Mouse (Mus musculus) myocyte (in vitro differentiated cells): ENCODE data around the gene Coa3. TPM values are rescaled to one million over a fixed set of nuclear protein-coding genes. Genes with fewer than 3 reads are reported as not detected.

Experiments
- H3K27me3 ChIP-seq: one replicate; pipeline ENCODE4 v1.6.1; 2011; ENCODE audit not compliant: control insufficient read depth, insufficient read depth, insufficient read length
- H3K36me3 ChIP-seq: one replicate; pipeline ENCODE4 v1.6.1; 2011; ENCODE audit not compliant: control insufficient read depth, insufficient read depth
- H3K4me2 ChIP-seq: one replicate; pipeline ENCODE4 v1.6.1; 2011; ENCODE audit warnings: low read depth, control low read depth
- H3K4me3 ChIP-seq: one replicate; pipeline ENCODE4 v1.5.1; 2011; ENCODE audit warnings: mild to moderate bottlenecking, control low read depth, moderate library complexity
- H3K79me2 ChIP-seq: one replicate; pipeline ENCODE4 v1.6.1; 2011; ENCODE audit not compliant: control insufficient read depth, insufficient read depth
- H3ac ChIP-seq: one replicate; pipeline ENCODE4 v1.6.1; 2011; ENCODE audit not compliant: control insufficient read depth, insufficient read length
- CEBPB ChIP-seq: IDR thresholded peaks from 2 replicates; pipeline ENCODE4 v1.6.1; 2011; ENCODE audit warnings: mild to moderate bottlenecking, moderate library complexity; ENCODE audit not compliant: poor library complexity, insufficient read depth, severe bottlenecking
- E2F4 ChIP-seq: IDR thresholded peaks from one replicate; pipeline ENCODE4 v1.6.1; 2011; ENCODE audit warnings: mild to moderate bottlenecking, control low read depth, moderate library complexity; ENCODE audit not compliant: insufficient read depth
- MAX ChIP-seq: IDR thresholded peaks from one replicate; pipeline ENCODE4 v1.6.1; 2011; ENCODE audit warnings: low read depth, mild to moderate bottlenecking, control low read depth
- MYOD1 ChIP-seq, 3 experiments: IDR thresholded peaks; one replicate each; pipeline ENCODE4 v1.6.1; 2011; ENCODE audit warnings: control low read depth in 2 of 3, low read depth in 2 of 3, mild to moderate bottlenecking in 2 of 3, moderate library complexity in 1 of 3; ENCODE audit not compliant: insufficient read length in 2 of 3, control insufficient read depth in 1 of 3
- MYOG ChIP-seq, 3 experiments: IDR thresholded peaks; one replicate each; pipeline ENCODE4 v1.6.1; 2011; ENCODE audit warnings: control low read depth in 2 of 3, low read depth in 2 of 3, mild to moderate bottlenecking in 2 of 3; ENCODE audit not compliant: insufficient read length in 2 of 3, control insufficient read depth in 1 of 3, insufficient read depth in 1 of 3
- POLR2A ChIP-seq: IDR thresholded peaks from one replicate; pipeline ENCODE4 v1.6.1; 2011; ENCODE audit warnings: low read depth, mild to moderate bottlenecking, control low read depth, moderate library complexity; ENCODE audit not compliant: insufficient read length
- POLR2AphosphoS2 ChIP-seq: IDR thresholded peaks from one replicate; pipeline ENCODE4 v1.6.1; 2011; ENCODE audit warnings: low read depth, control low read depth; ENCODE audit not compliant: insufficient read length
- REST ChIP-seq: IDR thresholded peaks from one replicate; pipeline ENCODE4 v1.6.1; 2011; ENCODE audit warnings: mild to moderate bottlenecking, control low read depth, moderate library complexity; ENCODE audit not compliant: insufficient read depth, insufficient read length
- SRF ChIP-seq: IDR thresholded peaks from one replicate; pipeline ENCODE4 v1.6.1; 2011; ENCODE audit warnings: low read depth; ENCODE audit not compliant: control insufficient read depth, insufficient read length
- TCF12 ChIP-seq: IDR thresholded peaks from one replicate; pipeline ENCODE4 v1.6.1; 2011; ENCODE audit warnings: mild to moderate bottlenecking, control low read depth; ENCODE audit not compliant: poor library complexity, insufficient read depth, severe bottlenecking
- TCF3 ChIP-seq: IDR thresholded peaks from one replicate; pipeline ENCODE4 v1.6.1; 2011; ENCODE audit warnings: low read depth, control low read depth; ENCODE audit not compliant: insufficient read length
- USF1 ChIP-seq: IDR thresholded peaks from one replicate; pipeline ENCODE4 v1.6.1; 2011; ENCODE audit warnings: low read depth, mild to moderate bottlenecking, control low read depth, moderate library complexity
- polyA plus RNA-seq: library from polyadenylated mRNA; unstranded; fragments of >200 nt; fragmentation: generic; extraction: Trizol; gene quantifications from one replicate; pipeline ENCODE4 v1.2.1, GENCODE M21; 2012; ENCODE audit warnings: missing spikeins

Gene Coa3
- polyA plus RNA-seq, 1 experiment, result 155 TPM

GRCm38 (mm10) chr11:101283805-101284204 is 4.9 kb upstream of the Coa3 start:
- Histone ChIP-seq H3K27me3 (no peaks in the 10 kb centered on the region), H3K4me2 (no peak overlapping the region), H3K79me2 (no peaks in the 10 kb centered on the region), H3K36me3 (peaks cover 10% of the 10 kb centered on the region), H3K4me3 (no peak overlapping the region), H3ac (no peak overlapping the region)
- TF ChIP-seq POLR2A (no peak), REST (no peak), USF1 (no peak), POLR2AphosphoS2 (no peak), MYOD1 (IDR thresholded peaks at IDR 0.05; ENCODE audit: control insufficient read depth in 1 of 3, insufficient read length in 2 of 3, low read depth in 2 of 3) (no peak), CEBPB (no peak)

- no peak overlapping the region for H3K4me2 ChIP-seq
- no peak for TF ChIP-seq TCF3
- TF ChIP-seq REST, result no peak
- TF ChIP-seq POLR2AphosphoS2, result no peak
- no peak for TF ChIP-seq MYOD1 (IDR thresholded peaks at IDR 0.05; ENCODE audit: control insufficient read depth in 1 of 3, insufficient read length in 2 of 3, low read depth in 2 of 3)
- TF ChIP-seq E2F4, result no peak
- no peak for TF ChIP-seq MYOG (IDR thresholded peaks at IDR 0.05; ENCODE audit: control insufficient read depth in 1 of 3, insufficient read depth in 1 of 3, insufficient read length in 2 of 3, low read depth in 2 of 3)
- TF ChIP-seq POLR2A, result no peak
- TF ChIP-seq CEBPB, result no peak
- no peak for TF ChIP-seq TCF12
- no peak for TF ChIP-seq MAX
- no peak for TF ChIP-seq USF1
- TF ChIP-seq SRF, result no peak
- no peaks in the 10 kb centered on the region for H3K79me2 ChIP-seq
- H3ac ChIP-seq, result no peak overlapping the region
- no peak overlapping the region for H3K4me3 ChIP-seq
- H3K36me3 ChIP-seq, result peaks cover 4% of the 10 kb centered on the region
- no peaks in the 10 kb centered on the region for H3K27me3 ChIP-seq
These were observed 4.0 kb upstream of the Coa3 start for GRCm38 (mm10) chr11:101282896-101283295.

- H3K27me3 ChIP-seq, result no peaks in the 10 kb centered on the region
- no peak overlapping the region for H3K4me2 ChIP-seq
- H3K36me3 ChIP-seq, result no peaks in the 10 kb centered on the region
- no peak for TF ChIP-seq TCF12
- no peak for TF ChIP-seq MAX
- no peak for TF ChIP-seq TCF3
- TF ChIP-seq POLR2AphosphoS2, result no peak
- no peak for TF ChIP-seq CEBPB
- no peak for TF ChIP-seq REST
- TF ChIP-seq SRF, result no peak
- TF ChIP-seq E2F4, result no peak
- TF ChIP-seq USF1, result no peak
- no peak for TF ChIP-seq MYOD1 (IDR thresholded peaks at IDR 0.05; ENCODE audit: control insufficient read depth in 1 of 3, insufficient read length in 2 of 3, low read depth in 2 of 3)
- TF ChIP-seq POLR2A, result no peak
- no peak for TF ChIP-seq MYOG (IDR thresholded peaks at IDR 0.05; ENCODE audit: control insufficient read depth in 1 of 3, insufficient read depth in 1 of 3, insufficient read length in 2 of 3, low read depth in 2 of 3)
- no peaks in the 10 kb centered on the region for H3K79me2 ChIP-seq
- H3K4me3 ChIP-seq, result no peak overlapping the region
- no peak overlapping the region for H3ac ChIP-seq
These were observed 1.9 kb upstream of the Coa3 start for GRCm38 (mm10) chr11:101280837-101281236.

- H3K27me3 ChIP-seq, result no peaks in the 10 kb centered on the region
- H3K4me3 ChIP-seq, result peak overlapping the region; percentile 57
- no peaks in the 10 kb centered on the region for H3K36me3 ChIP-seq
- H3ac ChIP-seq, result no peak overlapping the region
- TF ChIP-seq POLR2A (no peak), TCF12 (no peak), CEBPB (no peak), TCF3 (no peak), SRF (no peak), E2F4 (no peak), MAX (no peak), POLR2AphosphoS2 (no peak), USF1 (no peak), MYOG (IDR thresholded peaks at IDR 0.05; ENCODE audit: control insufficient read depth in 1 of 3, insufficient read depth in 1 of 3, insufficient read length in 2 of 3, low read depth in 2 of 3) (no peak), MYOD1 (IDR thresholded peaks at IDR 0.05; ENCODE audit: control insufficient read depth in 1 of 3, insufficient read length in 2 of 3, low read depth in 2 of 3) (no peak), REST (no peak)
- peak overlapping the region; percentile 96 for H3K4me2 ChIP-seq
- H3K79me2 ChIP-seq, result no peaks in the 10 kb centered on the region
These were observed 267 bp upstream of the Coa3 start for GRCm38 (mm10) chr11:101279193-101279569.

- H3K79me2 ChIP-seq, result no peaks in the 10 kb centered on the region
- H3K27me3 ChIP-seq, result no peaks in the 10 kb centered on the region
- peak overlapping the region; percentile 96 for H3K4me2 ChIP-seq
- peak overlapping the region; percentile 57 for H3K4me3 ChIP-seq
- peak overlapping the region; percentile 3 for H3ac ChIP-seq
- no peak for TF ChIP-seq MYOG (IDR thresholded peaks at IDR 0.05; ENCODE audit: control insufficient read depth in 1 of 3, insufficient read depth in 1 of 3, insufficient read length in 2 of 3, low read depth in 2 of 3)
- no peak for TF ChIP-seq POLR2A
- H3K36me3 ChIP-seq, result no peaks in the 10 kb centered on the region
These were observed 1.3 kb downstream of the Coa3 start for GRCm38 (mm10) chr11:101277381-101278222.
